Mouse (Mus musculus) small intestine, adult 2 months (tissue): ENCODE data around the gene Foxp1. TPM values are rescaled to one million over a fixed set of nuclear protein-coding genes. Genes with fewer than 3 reads are reported as not detected.

Experiments used
- H3K27ac ChIP-seq: fragments of 200-500 bp; 2 replicates; pipeline ENCODE4 v1.5.1; 2012; ENCODE audit warnings: low read depth, low read length, control low read depth, inconsistent platforms; ENCODE audit not compliant: insufficient read depth
- H3K27me3 ChIP-seq: fragments of 200-500 bp; 2 replicates; pipeline ENCODE4 v1.6.1; 2012; ENCODE audit warnings: mild to moderate bottlenecking, moderate library complexity, low read length, inconsistent platforms; ENCODE audit not compliant: control insufficient read depth, insufficient read depth
- H3K36me3 ChIP-seq: fragments of 200-500 bp; 2 replicates; pipeline ENCODE4 v1.6.1; 2012; ENCODE audit warnings: mild to moderate bottlenecking, low read length, control low read depth, inconsistent platforms; ENCODE audit not compliant: control insufficient read depth, insufficient read depth
- H3K4me1 ChIP-seq: fragments of 200-500 bp; 2 replicates; pipeline ENCODE4 v1.6.1; 2012; ENCODE audit warnings: low read length, inconsistent platforms, mixed read lengths; ENCODE audit not compliant: control insufficient read depth, insufficient read depth, insufficient read length
- H3K4me3 ChIP-seq: fragments of 200-500 bp; 2 replicates; pipeline ENCODE4 v1.5.1; 2012; ENCODE audit warnings: low read depth, mild to moderate bottlenecking, control low read depth, inconsistent platforms, low read length, moderate library complexity
- CTCF ChIP-seq: fragments of 200-500 bp; IDR thresholded peaks from 2 replicates; pipeline ENCODE4 v1.5.1; 2012; ENCODE audit warnings: low read depth, mild to moderate bottlenecking, control low read depth, inconsistent platforms, low read length, moderate library complexity, mixed read lengths; ENCODE audit not compliant: insufficient replicate concordance, insufficient read length; ENCODE audit errors: extremely low read depth
- POLR2A ChIP-seq: fragments of 200-500 bp; IDR thresholded peaks from 2 replicates; pipeline ENCODE4 v1.6.1; 2012; ENCODE audit warnings: low read depth, mild to moderate bottlenecking, control low read depth, inconsistent platforms, low read length, moderate library complexity
- WGBS: fragments of 180-500 bp; shearing (Covaris S2); methylation state at CpG from one replicate; pipeline ENCODE4 v1.1.7; 2018; 5-methylcytosine and 5-hydroxymethylcytosine counted together
- polyA plus RNA-seq: library from polyadenylated mRNA; depleted of rRNA; stranded (reverse); fragments of >200 nt; gene quantifications from 2 replicates; pipeline ENCODE4 v1.2.3, GENCODE M21; 2012

The Foxp1 gene
- polyA plus RNA-seq, 1 experiment: 52.2 TPM

- no peak for TF ChIP-seq CTCF
- no peak for TF ChIP-seq POLR2A
- peak overlapping the region; percentile 37 for H3K4me3 ChIP-seq
- H3K4me1 ChIP-seq: peaks cover 15% of the 10 kb centered on the region; the same call in 1 of the 2 replicates
- 4% methylated on average over 8 of the region's 8 CpGs for WGBS
- H3K36me3 ChIP-seq: no peaks in the 10 kb centered on the region
- H3K27ac ChIP-seq: peak overlapping the region; percentile 50
- no peaks in the 10 kb centered on the region for H3K27me3 ChIP-seq
These were observed 37.7 kb downstream of the Foxp1 start for GRCm38 (mm10) chr6:99484884-99485216.

DNA sequence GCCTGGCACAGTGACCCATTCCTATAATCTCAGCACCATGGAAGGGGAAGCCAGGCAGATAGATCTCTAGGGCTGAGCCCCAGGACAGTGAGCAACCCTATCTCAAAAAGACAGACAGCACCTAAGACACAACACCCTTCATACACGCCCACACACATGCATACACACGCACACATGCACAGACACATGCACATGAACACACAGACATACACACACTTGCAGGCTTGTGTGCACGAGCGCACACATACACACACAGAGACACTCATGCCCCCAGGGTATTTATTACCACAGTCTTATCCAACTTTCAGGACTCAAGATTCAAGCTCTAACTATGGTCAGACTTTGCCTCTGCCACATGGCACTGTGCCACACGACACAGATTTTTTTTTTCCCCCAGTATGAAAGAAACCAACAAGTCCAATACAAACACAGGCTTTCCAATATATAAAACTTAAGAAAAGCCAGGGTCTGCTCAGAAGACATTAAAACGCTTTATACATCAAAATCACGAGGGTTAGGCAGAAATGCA is 38.3 kb downstream of the Foxp1 start:
- Histone ChIP-seq H3K4me1 (peaks cover 15% of the 10 kb centered on the region; the same call in 1 of the 2 replicates), H3K4me3 (no peak overlapping the region), H3K27me3 (no peaks in the 10 kb centered on the region), H3K27ac (no peak overlapping the region), H3K36me3 (no peaks in the 10 kb centered on the region)
- TF ChIP-seq POLR2A (no peak), CTCF (no peak)
- whole genome bisulfite sequencing: 30% methylated on average over 7 of the region's 7 CpGs

DNA sequence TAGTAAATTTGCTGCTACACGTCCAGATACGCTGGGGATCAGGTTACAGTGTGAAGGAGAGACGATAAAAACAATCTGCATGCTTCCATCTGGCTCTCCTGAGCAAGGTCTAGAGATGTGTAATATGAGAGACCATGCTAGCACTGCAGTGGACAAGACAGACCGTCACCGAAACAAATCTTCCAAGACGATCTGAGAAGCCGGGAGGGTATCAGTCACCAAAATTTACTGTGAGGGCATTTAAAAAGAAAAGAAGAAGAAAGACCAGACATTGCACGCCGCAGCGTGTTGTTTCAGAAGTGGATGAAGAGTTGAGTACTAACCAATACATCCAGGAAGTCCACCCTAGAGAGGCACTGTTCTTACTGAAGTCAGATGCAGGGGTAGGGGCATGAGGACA is 39.0 kb downstream of the Foxp1 start:
- 90% methylated on average over 10 of the region's 10 CpGs for WGBS
- no peak for TF ChIP-seq CTCF
- no peak for TF ChIP-seq POLR2A
- no peak overlapping the region for H3K27ac ChIP-seq

DNA sequence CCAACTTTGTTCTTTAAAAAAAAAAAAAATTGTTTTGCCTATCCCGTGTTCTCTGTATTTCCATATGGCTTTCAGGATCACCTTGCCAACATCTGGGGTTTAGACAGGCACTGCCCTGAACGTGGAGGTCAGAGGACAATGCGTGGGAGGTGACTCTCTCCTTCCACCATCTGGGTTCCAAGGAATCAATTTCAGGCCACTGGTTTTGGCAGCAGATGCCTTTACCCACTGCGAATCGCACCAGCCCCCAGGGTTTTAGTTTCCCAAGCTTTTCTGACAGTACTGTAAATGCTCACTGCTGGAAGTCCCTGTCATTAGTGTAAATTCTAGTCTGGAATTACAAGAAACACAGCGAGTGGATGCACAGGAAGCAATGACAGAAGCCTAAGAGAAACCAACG is 41.0 kb downstream of the Foxp1 start:
- TF ChIP-seq CTCF: no peak
- no peak for TF ChIP-seq POLR2A
- no peaks in the 10 kb centered on the region for H3K27me3 ChIP-seq
- no peaks in the 10 kb centered on the region for H3K36me3 ChIP-seq
- H3K27ac ChIP-seq: no peak overlapping the region
- peaks cover 15% of the 10 kb centered on the region; the same call in 1 of the 2 replicates for H3K4me1 ChIP-seq
- H3K4me3 ChIP-seq: no peak overlapping the region
- 80% methylated on average over 7 of the region's 7 CpGs for WGBS

More for the DNA sequence above, 39.0 kb downstream of the Foxp1 start:
- Histone ChIP-seq H3K4me1 (peaks cover 15% of the 10 kb centered on the region; the same call in 1 of the 2 replicates), H3K27me3 (no peaks in the 10 kb centered on the region), H3K4me3 (no peak overlapping the region), H3K36me3 (no peaks in the 10 kb centered on the region)

GRCm38 (mm10) chr6:99478873-99479650 is 43.5 kb downstream of the Foxp1 start:
- 95% methylated on average over 13 of the region's 13 CpGs for WGBS
- Histone ChIP-seq H3K4me3 (no peak overlapping the region), H3K27ac (no peak overlapping the region), H3K4me1 (peaks cover under 1% of the 10 kb centered on the region; the same call in 1 of the 2 replicates), H3K36me3 (no peaks in the 10 kb centered on the region), H3K27me3 (no peaks in the 10 kb centered on the region)
- TF ChIP-seq POLR2A (no peak), CTCF (no peak)

DNA sequence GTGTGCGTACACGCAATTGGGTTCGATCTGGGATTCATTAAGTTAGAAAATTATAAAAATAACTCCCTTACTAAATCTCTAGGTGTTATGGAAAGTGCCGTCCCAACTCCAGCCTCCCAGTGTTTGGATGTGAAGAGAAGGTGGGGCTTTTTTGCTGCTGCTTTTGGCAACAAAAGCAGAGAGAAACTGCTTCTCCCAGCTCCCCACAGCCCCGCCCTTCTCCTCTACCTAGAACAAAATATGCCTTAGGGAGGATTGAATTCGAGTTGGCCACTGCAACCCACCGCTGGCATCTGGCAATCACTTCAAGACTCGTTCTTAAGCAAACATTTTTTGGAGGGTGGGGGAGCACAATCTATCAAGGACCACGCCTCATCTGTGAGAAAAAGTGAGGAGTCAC is 47.5 kb downstream of the Foxp1 start:
- H3K36me3 ChIP-seq: 0 out of 2 replicates have a peak, but pooled peaks cover 1% of the 10 kb centered on the region
- no peak overlapping the region for H3K4me3 ChIP-seq
- no peaks in the 10 kb centered on the region for H3K4me1 ChIP-seq
- 71% methylated on average over 9 of the region's 9 CpGs for WGBS
- no peak for TF ChIP-seq POLR2A
- TF ChIP-seq CTCF: no peak
- no peaks in the 10 kb centered on the region for H3K27me3 ChIP-seq
- H3K27ac ChIP-seq: no peak overlapping the region

DNA sequence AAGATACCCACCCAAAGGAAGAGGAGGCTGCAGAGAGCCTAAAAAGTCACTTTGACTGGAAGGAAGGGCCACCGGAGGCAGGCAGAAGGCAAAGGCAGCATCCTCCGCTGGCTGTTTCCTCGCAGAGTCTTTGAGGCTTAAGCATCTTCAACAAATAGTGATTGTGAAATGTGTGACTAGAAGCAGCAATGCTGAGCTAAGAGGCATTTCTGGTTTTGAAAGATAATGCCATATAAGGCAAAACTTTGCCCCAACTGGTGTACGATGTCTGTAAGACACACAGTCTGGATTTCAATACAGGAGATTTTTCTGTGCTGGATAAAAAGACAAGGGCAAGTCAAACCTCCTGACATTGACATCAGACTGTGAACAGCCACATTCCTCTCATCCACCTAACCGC is 51.6 kb downstream of the Foxp1 start:
- H3K27ac ChIP-seq: no peak overlapping the region
- peaks cover 7% of the 10 kb centered on the region for H3K4me1 ChIP-seq
- 0 out of 2 replicates have a peak, but pooled peaks cover 1% of the 10 kb centered on the region for H3K36me3 ChIP-seq
- WGBS: 84% methylated on average over 5 of the region's 5 CpGs
- no peak for TF ChIP-seq CTCF
- no peak for TF ChIP-seq POLR2A
- H3K4me3 ChIP-seq: no peak overlapping the region
- H3K27me3 ChIP-seq: no peaks in the 10 kb centered on the region
